Mouse (Mus musculus) T-cell, adult 2 months (primary cell): ENCODE results near the gene 1700020D05Rik.

Source experiments
- DNase-seq: peaks from one replicate; pipeline ENCODE4 v3.0.0; 2022; ENCODE audit warnings: low spot score

Gene 1700020D05Rik

GRCm38 (mm10) chr19:5475069-5475714, 28.4 kb downstream of the 1700020D05Rik start:
- no peak for DNase-seq

- no peak for DNase-seq
Observed at GRCm38 (mm10) chr19:5474281-5475068, 29.1 kb downstream of the 1700020D05Rik start.

GRCm38 (mm10) chr19:5473720-5474119, 29.9 kb downstream of the 1700020D05Rik start, which contains the start of gene Efemp2:
TSS of gene Efemp2 (plus strand) at chr19:5473954.
- DNase-seq, result peak; percentile 25

- DNase-seq, result no peak
Observed at GRCm38 (mm10) chr19:5472857-5473256, 30.7 kb downstream of the 1700020D05Rik start.

GRCm38 (mm10) chr19:5471846-5472245, 31.7 kb downstream of the 1700020D05Rik start:
- no peak for DNase-seq

GRCm38 (mm10) chr19:5468374-5468773, 35.2 kb downstream of the 1700020D05Rik start, which contains the start of gene Ctsw:
TSS of gene Ctsw (minus strand) at chr19:5468507.
- DNase-seq, result peak; percentile 69

- no peak for DNase-seq
Observed at GRCm38 (mm10) chr19:5466916-5467500, 36.6 kb downstream of the 1700020D05Rik start.

- no peak for DNase-seq
Observed at GRCm38 (mm10) chr19:5465037-5465436, 38.5 kb downstream of the 1700020D05Rik start.

GRCm38 (mm10) chr19:5463791-5464562, 39.6 kb downstream of the 1700020D05Rik start:
- peak; percentile 49 for DNase-seq

- DNase-seq, result no peak
Observed at GRCm38 (mm10) chr19:5463212-5463611, 40.4 kb downstream of the 1700020D05Rik start.

- DNase-seq, result no peak
Observed at GRCm38 (mm10) chr19:5461411-5461810, 42.2 kb downstream of the 1700020D05Rik start.

- DNase-seq, result peak; percentile 85
Observed at GRCm38 (mm10) chr19:5460465-5460911, 43.1 kb downstream of the 1700020D05Rik start, which contains the start of gene Fibp. TSS of gene Fibp (plus strand) at chr19:5460615.

GRCm38 (mm10) chr19:5459896-5460295, 43.7 kb downstream of the 1700020D05Rik start:
- DNase-seq, result no peak

- no peak for DNase-seq
Observed at GRCm38 (mm10) chr19:5459019-5459418, 44.6 kb downstream of the 1700020D05Rik start.

GRCm38 (mm10) chr19:5457746-5458442, 45.7 kb downstream of the 1700020D05Rik start, which contains the start of gene Ccdc85b:
TSS of gene Ccdc85b (minus strand) at chr19:5457894.
- no peak for DNase-seq

GRCm38 (mm10) chr19:5456922-5457745, 46.5 kb downstream of the 1700020D05Rik start:
- DNase-seq, result peak; percentile 88

GRCm38 (mm10) chr19:5456241-5456921, 47.2 kb downstream of the 1700020D05Rik start:
- DNase-seq, result no peak

GRCm38 (mm10) chr19:5455568-5455967, 48.0 kb downstream of the 1700020D05Rik start:
- no peak for DNase-seq

GRCm38 (mm10) chr19:5455037-5455436, 48.5 kb downstream of the 1700020D05Rik start:
- DNase-seq, result no peak
